Mouse (Mus musculus) embryonic facial prominence, embryonic 10.5 days (tissue): Measurements from ENCODE around the gene Aldh18a1. TPM values are rescaled to one million over a fixed set of nuclear protein-coding genes. Genes with fewer than 3 reads are reported as not detected.
"Not testable (repeated sequence)": the region's sequence is repeated elsewhere in the genome, so short reads cannot be mapped to it uniquely, and the experiment has no call there.

Experiments used
- DNase-seq: peaks from one replicate; pipeline ENCODE4 v3.0.0-alpha.2; 2017; ENCODE audit warnings: low spot score
- H3K27ac ChIP-seq: fragments of 300-500 bp; sonication (generic); replicated peaks from 2 replicates; pipeline ENCODE4 v1.5.1; 2016; ENCODE audit warnings: mild to moderate bottlenecking
- H3K27me3 ChIP-seq: fragments of 300-500 bp; sonication (generic); replicated peaks from 2 replicates; pipeline ENCODE4 v1.6.1; 2016; ENCODE audit warnings: low read depth, mild to moderate bottlenecking; ENCODE audit not compliant: poor library complexity, severe bottlenecking
- H3K36me3 ChIP-seq: fragments of 300-500 bp; sonication (generic); replicated peaks from 2 replicates; pipeline ENCODE4 v1.6.1; 2016; ENCODE audit warnings: mild to moderate bottlenecking, moderate library complexity
- H3K4me1 ChIP-seq: fragments of 300-500 bp; sonication (generic); 2 replicates; pipeline ENCODE4 v1.6.1; 2016
- H3K4me3 ChIP-seq: fragments of 300-500 bp; sonication (generic); 2 replicates; pipeline ENCODE4 v1.5.1; 2016; ENCODE audit warnings: mild to moderate bottlenecking, moderate library complexity
- H3K9me3 ChIP-seq: fragments of 300-500 bp; sonication (generic); 2 replicates; pipeline ENCODE4 v1.6.1; 2016; ENCODE audit warnings: mild to moderate bottlenecking
- WGBS: fragments of 180-500 bp; shearing (Covaris S2); methylation state at CpG from one replicate; pipeline ENCODE4 v1.1.7; 2016; 5-methylcytosine and 5-hydroxymethylcytosine counted together
- polyA plus RNA-seq: library from polyadenylated mRNA; unstranded; fragments of >200 nt; fragmentation: Nextera tagmentation; extraction: Ambion mirVana; gene quantifications from 2 replicates; pipeline ENCODE4 v1.2.1, GENCODE M21; 2016

Gene Aldh18a1
- 91.0 and 104 TPM in 2 replicates for polyA plus RNA-seq

GRCm38 (mm10) chr19:40588293-40588654 lies at the start of gene Aldh18a1:
TSS of gene Aldh18a1 (minus strand) at chr19:40588463.
- no peaks in the 10 kb centered on the region for H3K9me3 ChIP-seq
- H3K36me3 ChIP-seq = peaks cover 28% of the 10 kb centered on the region
- H3K4me3 ChIP-seq = peak within 1 kb of the TSS; percentile 88
- DNase-seq = peak; percentile 96
- no peaks in the 10 kb centered on the region for H3K27me3 ChIP-seq
- H3K4me1 ChIP-seq = peaks cover 20% of the 10 kb centered on the region
- H3K27ac ChIP-seq = peak within 1 kb of the TSS; percentile 89
- WGBS = under 1% methylated on average over 34 of the region's 34 CpGs

- H3K9me3 ChIP-seq = no peaks in the 10 kb centered on the region
- no peaks in the 10 kb centered on the region for H3K27me3 ChIP-seq
- no peak for DNase-seq
- no peaks in the 10 kb centered on the region for H3K36me3 ChIP-seq
- H3K27ac ChIP-seq = no peak overlapping the region
- WGBS = 81% methylated on average over 7 of the region's 7 CpGs
- no peaks in the 10 kb centered on the region for H3K4me1 ChIP-seq
- no peak overlapping the region for H3K4me3 ChIP-seq
These were observed 49.3 kb upstream of the Aldh18a1 start for GRCm38 (mm10) chr19:40637601-40638000.

GRCm38 (mm10) chr19:40637091-40637490 lies 48.8 kb upstream of the Aldh18a1 start:
- no peak for DNase-seq
- 63% methylated on average over 4 of the region's 4 CpGs for WGBS
- no peaks in the 10 kb centered on the region for H3K9me3 ChIP-seq
- no peaks in the 10 kb centered on the region for H3K36me3 ChIP-seq
- H3K4me1 ChIP-seq = no peaks in the 10 kb centered on the region
- no peaks in the 10 kb centered on the region for H3K27me3 ChIP-seq
- H3K27ac ChIP-seq = no peak overlapping the region
- no peak overlapping the region for H3K4me3 ChIP-seq

GRCm38 (mm10) chr19:40633144-40633543 lies 44.9 kb upstream of the Aldh18a1 start:
- Histone ChIP-seq H3K36me3 (no peaks in the 10 kb centered on the region), H3K4me1 (no peaks in the 10 kb centered on the region), H3K27me3 (no peaks in the 10 kb centered on the region), H3K9me3 (no peaks in the 10 kb centered on the region), H3K27ac (no peak overlapping the region), H3K4me3 (no peak overlapping the region)
- no peak for DNase-seq
- WGBS = 61% methylated on average over 1 of the region's 1 CpGs

- Histone ChIP-seq H3K27ac (no peak overlapping the region), H3K36me3 (no peaks in the 10 kb centered on the region), H3K27me3 (no peaks in the 10 kb centered on the region), H3K4me3 (no peak overlapping the region), H3K4me1 (no peaks in the 10 kb centered on the region), H3K9me3 (no peaks in the 10 kb centered on the region)
- whole genome bisulfite sequencing = 89% methylated on average over 5 of the region's 5 CpGs
- no peak for DNase-seq
These were observed 44.4 kb upstream of the Aldh18a1 start for GRCm38 (mm10) chr19:40632668-40633067.

- Histone ChIP-seq H3K36me3 (no peaks in the 10 kb centered on the region), H3K4me3 (no peak overlapping the region)
- 82% methylated on average over 3 of the region's 3 CpGs for whole genome bisulfite sequencing
These were observed 43.9 kb upstream of the Aldh18a1 start for GRCm38 (mm10) chr19:40632193-40632592.

GRCm38 (mm10) chr19:40630606-40631005 lies 42.3 kb upstream of the Aldh18a1 start:
- Histone ChIP-seq H3K27ac (no peak overlapping the region), H3K9me3 (no peaks in the 10 kb centered on the region), H3K4me3 (no peak overlapping the region), H3K27me3 (no peaks in the 10 kb centered on the region), H3K4me1 (no peaks in the 10 kb centered on the region), H3K36me3 (no peaks in the 10 kb centered on the region)
- DNase-seq = no peak
- WGBS = 81% methylated on average over 7 of the region's 7 CpGs

More at GRCm38 (mm10) chr19:40632193-40632592, 43.9 kb upstream of the Aldh18a1 start:
- Histone ChIP-seq H3K27ac (no peak overlapping the region), H3K27me3 (no peaks in the 10 kb centered on the region), H3K4me1 (no peaks in the 10 kb centered on the region), H3K9me3 (no peaks in the 10 kb centered on the region)
- DNase-seq = no peak

GRCm38 (mm10) chr19:40630096-40630495 lies 41.8 kb upstream of the Aldh18a1 start:
- H3K36me3 ChIP-seq = no peaks in the 10 kb centered on the region
- H3K4me3 ChIP-seq = no peak overlapping the region
- 83% methylated on average over 3 of the region's 3 CpGs for WGBS
- no peaks in the 10 kb centered on the region for H3K9me3 ChIP-seq
- H3K4me1 ChIP-seq = no peaks in the 10 kb centered on the region
- DNase-seq = no peak
- no peaks in the 10 kb centered on the region for H3K27me3 ChIP-seq
- no peak overlapping the region for H3K27ac ChIP-seq

GRCm38 (mm10) chr19:40628950-40629349 lies 40.7 kb upstream of the Aldh18a1 start:
- Histone ChIP-seq H3K27ac (no peak overlapping the region), H3K4me1 (no peaks in the 10 kb centered on the region), H3K36me3 (no peaks in the 10 kb centered on the region), H3K9me3 (no peaks in the 10 kb centered on the region), H3K27me3 (no peaks in the 10 kb centered on the region), H3K4me3 (no peak overlapping the region)
- no peak for DNase-seq

GRCm38 (mm10) chr19:40625935-40626334 lies 37.7 kb upstream of the Aldh18a1 start:
- no peaks in the 10 kb centered on the region for H3K9me3 ChIP-seq
- no peak overlapping the region for H3K27ac ChIP-seq
- no peak overlapping the region for H3K4me3 ChIP-seq
- no peak for DNase-seq
- 84% methylated on average over 12 of the region's 12 CpGs for WGBS
- no peaks in the 10 kb centered on the region for H3K27me3 ChIP-seq
- no peaks in the 10 kb centered on the region for H3K4me1 ChIP-seq
- H3K36me3 ChIP-seq = no peaks in the 10 kb centered on the region

- not testable (repeated sequence) for H3K27ac ChIP-seq, H3K4me3 ChIP-seq, H3K4me1 ChIP-seq, H3K27me3 ChIP-seq, H3K9me3 ChIP-seq, DNase-seq, H3K36me3 ChIP-seq
- 60% methylated on average over 17 of the region's 26 CpGs for WGBS
These were observed 33.4 kb upstream of the Aldh18a1 start for GRCm38 (mm10) chr19:40621616-40622015.

- Histone ChIP-seq H3K27ac (no peak overlapping the region), H3K27me3 (no peaks in the 10 kb centered on the region; the same call in 1 of the 2 replicates), H3K4me3 (no peak overlapping the region), H3K36me3 (no peaks in the 10 kb centered on the region), H3K4me1 (peaks cover 6% of the 10 kb centered on the region), H3K9me3 (no peaks in the 10 kb centered on the region)
- no peak for DNase-seq
- 89% methylated on average over 7 of the region's 7 CpGs for WGBS
These were observed 27.8 kb upstream of the Aldh18a1 start for GRCm38 (mm10) chr19:40616021-40616420.

GRCm38 (mm10) chr19:40614811-40615210 lies 26.5 kb upstream of the Aldh18a1 start:
- no peaks in the 10 kb centered on the region for H3K9me3 ChIP-seq
- 82% methylated on average over 7 of the region's 7 CpGs for WGBS
- peaks cover under 1% of the 10 kb centered on the region for H3K36me3 ChIP-seq
- H3K27ac ChIP-seq = no peak overlapping the region
- no peak for DNase-seq
- no peaks in the 10 kb centered on the region; the same call in 1 of the 2 replicates for H3K27me3 ChIP-seq
- peaks cover 8% of the 10 kb centered on the region for H3K4me1 ChIP-seq
- no peak overlapping the region for H3K4me3 ChIP-seq
